In the genomic region with DNA sequence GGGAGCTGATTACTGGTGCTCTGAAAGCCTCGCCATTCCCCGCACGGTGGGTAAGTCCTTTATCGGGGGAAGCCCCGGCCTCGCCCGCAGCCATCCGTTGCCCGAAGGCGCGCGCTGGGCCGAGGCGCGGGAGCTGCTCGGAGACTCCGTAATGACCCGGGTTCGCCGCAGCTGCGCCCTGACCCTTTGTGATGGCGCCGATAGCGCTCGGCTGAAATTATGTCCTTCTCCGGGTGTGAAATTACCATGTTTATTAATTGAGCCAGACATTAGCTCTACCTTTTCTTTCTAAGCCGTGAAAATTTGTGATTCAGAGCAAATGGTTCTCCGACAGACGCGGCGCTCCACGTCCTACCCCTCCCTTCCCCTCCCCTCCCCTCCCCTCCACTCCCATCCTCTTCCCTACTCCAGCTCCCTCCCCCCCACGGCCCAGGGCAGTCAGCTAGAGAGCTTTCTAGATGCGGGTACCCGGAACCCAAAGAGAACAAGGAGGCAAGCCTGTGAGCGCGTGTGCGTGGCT, we compare ENCODE assay signal across 11 mouse cellular contexts. TPM values are rescaled to one million over a fixed set of nuclear protein-coding genes. Genes with fewer than 3 reads are reported as not detected.
DNase-seq lines count a peak whose midpoint lies in the region; ATAC-seq and TF ChIP-seq lines count a peak whose summit lies in the region.
"Had no signal": no experiment of that assay in that cellular context is flagged by ENCODE, and none has a peak within 500 bp of the region (broad histone marks: within the 10 kb centered on the region; RNA-seq: fewer than 3 reads in every experiment).

No protein-coding gene starts in this region.

- intact Hi-C loops in left cerebral cortex, postnatal 36 days (cut with DNase I), result loop anchor here (5.0 kb wide), 1 partner anchor 33 kb away; a partner anchor contains a TSS

- DNase-seq in kidney, postnatal 0 days (ENCODE audit: low spot score), result no peak
- DNase-seq in kidney, postnatal 25 days, result no peak
- DNase-seq in forebrain, embryonic 10.5 days (ENCODE audit: extremely low spot score, low spot score), result peak; percentile 51
- DNase-seq in left cerebral cortex, postnatal 36 days (ENCODE audit: low spot score in 2 of 2), result no peak
- DNase-seq in natural killer cell, adult 2 months (ENCODE audit: low spot score in 2 of 2), result no peak
- DNase-seq: cerebellum, adult 9-10 months; kidney, adult 2 months had no signal

- H3K27me3 ChIP-seq in kidney, postnatal 0 days (ENCODE audit: insufficient read depth, low read length), result peaks cover 83% of the 10 kb centered on the region
- H3K27me3 ChIP-seq in forebrain, embryonic 10.5 days (ENCODE audit: poor library complexity, severe bottlenecking), result peaks cover 99% of the 10 kb centered on the region
- peaks cover 94% of the 10 kb centered on the region for H3K27me3 ChIP-seq in limb, embryonic 12.5 days
- peaks cover 91% of the 10 kb centered on the region for H3K27me3 ChIP-seq in stomach, embryonic 15.5 days (replicated peaks)

- peak overlapping the region; percentile 42 for H3K4me2 ChIP-seq in kidney, postnatal 0 days (ENCODE audit: low read length)
- H3K4me2 ChIP-seq in limb, embryonic 12.5 days, result peak overlapping the region; percentile 52
- peak overlapping the region; percentile 42 for H3K4me2 ChIP-seq in stomach, embryonic 15.5 days

- no peak for TF ChIP-seq CTCF in kidney, postnatal 0 days (IDR thresholded peaks at IDR 0.05; ENCODE audit: low read depth)

- H3K27ac ChIP-seq in kidney, postnatal 0 days, result no peak overlapping the region
- H3K27ac ChIP-seq in forebrain, embryonic 10.5 days, result 0 out of 2 replicates have a peak overlapping the region, but pooled peaks have one; percentile 27
- H3K27ac ChIP-seq in limb, embryonic 12.5 days, result no peak overlapping the region
- no peak overlapping the region for H3K27ac ChIP-seq in stomach, embryonic 15.5 days
- H3K27ac ChIP-seq: macrophage had no signal

- under 1% methylated on average over 38 of the region's 38 CpGs for WGBS in kidney, postnatal 0 days
- under 1% methylated on average over 38 of the region's 38 CpGs for WGBS in forebrain, embryonic 10.5 days
- under 1% methylated on average over 38 of the region's 38 CpGs for WGBS in limb, embryonic 12.5 days
- 1% methylated on average over 38 of the region's 38 CpGs for WGBS in stomach, embryonic 15.5 days

- no peaks in the 10 kb centered on the region for H3K36me3 ChIP-seq in kidney, postnatal 0 days (ENCODE audit: insufficient read depth, low read length)
- no peaks in the 10 kb centered on the region for H3K36me3 ChIP-seq in forebrain, embryonic 10.5 days (replicated peaks)
- H3K36me3 ChIP-seq in limb, embryonic 12.5 days, result no peaks in the 10 kb centered on the region
- H3K36me3 ChIP-seq in stomach, embryonic 15.5 days, result no peaks in the 10 kb centered on the region

- H3K9me3 ChIP-seq in kidney, postnatal 0 days (replicated peaks; ENCODE audit: low read length), result no peaks in the 10 kb centered on the region
- no peaks in the 10 kb centered on the region for H3K9me3 ChIP-seq in forebrain, embryonic 10.5 days
- H3K9me3 ChIP-seq in limb, embryonic 12.5 days, result no peaks in the 10 kb centered on the region
- no peaks in the 10 kb centered on the region for H3K9me3 ChIP-seq in stomach, embryonic 15.5 days

- no peak for ATAC-seq in kidney, postnatal 0 days (replicated peaks; ENCODE audit: low FRiP score, low read depth)
- ATAC-seq in limb, embryonic 12.5 days (ENCODE audit: insufficient number of reproducible peaks, insufficient read depth, low FRiP score, low TSS enrichment, low read depth), result no peak
- no peak for ATAC-seq in stomach, embryonic 15.5 days (ENCODE audit: insufficient read depth, low FRiP score, low read depth)
- no peak for ATAC-seq in frontal cortex, adult (ENCODE audit: low TSS enrichment)

- no peaks in the 10 kb centered on the region for H3K4me1 ChIP-seq in kidney, postnatal 0 days (replicated peaks; ENCODE audit: insufficient read depth, low read length)
- peaks cover 61% of the 10 kb centered on the region for H3K4me1 ChIP-seq in forebrain, embryonic 10.5 days
- peaks cover 46% of the 10 kb centered on the region for H3K4me1 ChIP-seq in limb, embryonic 12.5 days (replicated peaks)
- H3K4me1 ChIP-seq in stomach, embryonic 15.5 days, result peaks cover 6% of the 10 kb centered on the region

- H3K4me3 ChIP-seq in kidney, postnatal 0 days (replicated peaks; ENCODE audit: low read depth, low read length), result peak overlapping the region; percentile 19
- peak overlapping the region; percentile 43 for H3K4me3 ChIP-seq in forebrain, embryonic 10.5 days
- peak overlapping the region; percentile 30 for H3K4me3 ChIP-seq in limb, embryonic 12.5 days (replicated peaks)
- H3K4me3 ChIP-seq in stomach, embryonic 15.5 days (replicated peaks), result peak overlapping the region; percentile 21

- H3K9ac ChIP-seq in kidney, postnatal 0 days (ENCODE audit: low read depth, low read length), result no peak overlapping the region
- 0 out of 2 replicates have a peak overlapping the region, but pooled peaks have one; percentile 34 for H3K9ac ChIP-seq in limb, embryonic 12.5 days (replicated peaks)
- H3K9ac ChIP-seq in stomach, embryonic 15.5 days, result no peak overlapping the region

RNA-seq across cellular contexts. Expression of a gene that starts 34.1 kb away (rescaled TPM):
- polyA plus RNA-seq in kidney, postnatal 0 days (2015; fragmentation: Nextera tagmentation; extraction: Ambion mirVana), result 2.5 and 2.9 TPM in 2 replicates
- polyA plus RNA-seq in forebrain, embryonic 10.5 days (2016; fragmentation: Nextera tagmentation; extraction: Ambion mirVana), result 5.1 and 5.3 TPM in 2 replicates
- 10.1 and 11.3 TPM in 2 replicates for polyA plus RNA-seq in limb, embryonic 12.5 days (2016; fragmentation: Nextera tagmentation; extraction: Ambion mirVana)
- 0.80 and 1.0 TPM in 2 replicates for polyA plus RNA-seq in stomach, embryonic 15.5 days (2015; fragmentation: Nextera tagmentation; extraction: Ambion mirVana)
- total RNA-seq in left cerebral cortex, postnatal 36 days (2021), result under 1 TPM; 0.45 to 0.62 TPM
